Mouse (Mus musculus): ENCODE data around the gene Sap30l. TPM values are rescaled to one million over a fixed set of nuclear protein-coding genes. Genes with fewer than 3 reads are reported as not detected.

The Sap30l gene
- total and polyA plus RNA-seq, 3 experiments = 17.1 to 23.1 (median 20.8) TPM

- DNase-seq (ENCODE audit: extremely low read depth) = peak; percentile 18
- no peaks in the 10 kb centered on the region for H3K79me2 ChIP-seq (replicated peaks; ENCODE audit: control insufficient read depth, extremely low read depth, insufficient read depth, poor library complexity, severe bottlenecking)
- no peaks in the 10 kb centered on the region for H3K36me3 ChIP-seq (replicated peaks in 1 of 2; ENCODE audit: control insufficient read depth in 1 of 2, insufficient read depth in 1 of 2, low read length in 1 of 2)
- in situ Hi-C loops (cut with MboI; ENCODE audit: low pct_ligation_motif_present, low pct_unique_long_range_greater_than_20kb, low sequenced_read_pairs) = no loop called here
- peaks cover 0 to 4% of the 10 kb centered on the region in 2 experiments; a peak in 2 of 4 replicates for H3K4me1 ChIP-seq (ENCODE audit: control insufficient read depth in 1 of 2, insufficient read depth in 2 of 2)
- dilution Hi-C loops (cut with MboI; ENCODE audit: extremely low pct_ligation_motif_present, extremely low pct_unique_long_range_greater_than_20kb, low sequenced_read_pairs) = no loop called here
- H3K9ac ChIP-seq (ENCODE audit: insufficient read depth, low read depth) = no peak overlapping the region
- no peak overlapping the region for H3K4me2 ChIP-seq (ENCODE audit: insufficient read depth, low read depth, poor library complexity, severe bottlenecking)
- peaks cover 73% of the 10 kb centered on the region for H3K27me3 ChIP-seq (replicated peaks)
- peaks cover 11% of the 10 kb centered on the region for H3K9me3 ChIP-seq (replicated peaks; ENCODE audit: low read length)
- TF ChIP-seq POLR2AphosphoS2 (IDR thresholded peaks at IDR 0.05; ENCODE audit: low read depth, low read length) (no peak), SMC3 (IDR thresholded peaks at IDR 0.05; ENCODE audit: low read depth, low read length) (peak; percentile 10; the same call in 1 of the 2 replicates), CTCF (conservative IDR thresholded peaks at IDR 0.05 in 1 of 2, IDR thresholded peaks at IDR 0.05 in 1 of 2; ENCODE audit: low read depth in 2 of 2, low read length in 2 of 2) (peak; percentile 48 to 52)
- H3K4me3 ChIP-seq (replicated peaks in 1 of 3; ENCODE audit: low read depth in 2 of 3, low read length in 2 of 3, poor library complexity in 1 of 3) = no peak overlapping the region
- H3K27ac ChIP-seq (ENCODE audit: insufficient read depth, low read depth) = no peak overlapping the region
These were observed 37.3 kb upstream of the Sap30l start for GRCm38 (mm10) chr11:57764124-57764523.

- Histone ChIP-seq H3K27me3 (replicated peaks) (peaks cover 81% of the 10 kb centered on the region), H3K79me2 (replicated peaks; ENCODE audit: control insufficient read depth, extremely low read depth, insufficient read depth, poor library complexity, severe bottlenecking) (no peaks in the 10 kb centered on the region), H3K4me2 (ENCODE audit: insufficient read depth, low read depth, poor library complexity, severe bottlenecking) (no peak overlapping the region), H3K27ac (ENCODE audit: insufficient read depth, low read depth) (no peak overlapping the region), H3K36me3 (replicated peaks in 1 of 2; ENCODE audit: control insufficient read depth in 1 of 2, insufficient read depth in 1 of 2, low read length in 1 of 2) (no peaks in the 10 kb centered on the region), H3K4me3 (replicated peaks in 1 of 3; ENCODE audit: low read depth in 2 of 3, low read length in 2 of 3, poor library complexity in 1 of 3) (no peak overlapping the region), H3K9me3 (replicated peaks; ENCODE audit: low read length) (peaks cover 11% of the 10 kb centered on the region), H3K9ac (ENCODE audit: insufficient read depth, low read depth) (no peak overlapping the region), H3K4me1 (ENCODE audit: control insufficient read depth in 1 of 2, insufficient read depth in 2 of 2) (peaks cover 0 to 4% of the 10 kb centered on the region in 2 experiments; a peak in 2 of 4 replicates)
- in situ Hi-C loops (cut with MboI; ENCODE audit: low pct_ligation_motif_present, low pct_unique_long_range_greater_than_20kb, low sequenced_read_pairs) (no loop called here), dilution Hi-C loops (cut with MboI; ENCODE audit: extremely low pct_ligation_motif_present, extremely low pct_unique_long_range_greater_than_20kb, low sequenced_read_pairs) (no loop called here)
- no peak for DNase-seq (ENCODE audit: extremely low read depth)
- no peak for TF ChIP-seq ETS1 (conservative IDR thresholded peaks at IDR 0.05; ENCODE audit: low read depth, low read length)
- TF ChIP-seq ZMIZ1 (IDR thresholded peaks at IDR 0.05; ENCODE audit: low read depth, low read length) = no peak
- TF ChIP-seq GABPA (IDR thresholded peaks at IDR 0.05; ENCODE audit: insufficient replicate concordance, low read depth, low read length) = no peak
- TF ChIP-seq TCF12 (IDR thresholded peaks at IDR 0.05; ENCODE audit: low read depth, low read length) = no peak
- TF ChIP-seq ZNF384 (IDR thresholded peaks at IDR 0.05; ENCODE audit: low read depth, low read length) = no peak
- no peak for TF ChIP-seq MYC (IDR thresholded peaks at IDR 0.05; ENCODE audit: low read depth, low read length)
- TF ChIP-seq MAX (IDR thresholded peaks at IDR 0.05; ENCODE audit: low read length) = no peak
- no peak for TF ChIP-seq POLR2A (IDR thresholded peaks at IDR 0.05; ENCODE audit: low read depth, low read length)
- no peak for TF ChIP-seq TBP (conservative IDR thresholded peaks at IDR 0.05; ENCODE audit: low read depth, low read length)
- TF ChIP-seq NRF1 (IDR thresholded peaks at IDR 0.05; ENCODE audit: low read depth, low read length) = no peak
- no peak for TF ChIP-seq NELFE (IDR thresholded peaks at IDR 0.05; ENCODE audit: low read depth, low read length)
These were observed 34.8 kb upstream of the Sap30l start for GRCm38 (mm10) chr11:57766617-57767016.

GRCm38 (mm10) chr11:57767171-57767570, 34.3 kb upstream of the Sap30l start:
- TF ChIP-seq UBTF (IDR thresholded peaks at IDR 0.05; ENCODE audit: low read depth, low read length) (no peak), SIN3A (IDR thresholded peaks at IDR 0.05; ENCODE audit: low read length) (no peak), CHD1 (IDR thresholded peaks at IDR 0.05; ENCODE audit: low read depth, low read length) (no peak), E2F4 (IDR thresholded peaks at IDR 0.05; ENCODE audit: insufficient replicate concordance, low read depth, low read length) (no peak), TCF12 (IDR thresholded peaks at IDR 0.05; ENCODE audit: low read depth, low read length) (no peak), CHD2 (IDR thresholded peaks at IDR 0.05; ENCODE audit: low read length) (no peak), TBP (conservative IDR thresholded peaks at IDR 0.05; ENCODE audit: low read depth, low read length) (no peak), MAX (IDR thresholded peaks at IDR 0.05; ENCODE audit: low read length) (no peak), CTCF (conservative IDR thresholded peaks at IDR 0.05 in 1 of 2, IDR thresholded peaks at IDR 0.05 in 1 of 2; ENCODE audit: low read depth in 2 of 2, low read length in 2 of 2) (no peak), PAX5 (IDR thresholded peaks at IDR 0.05; ENCODE audit: low read length) (no peak), MXI1 (IDR thresholded peaks at IDR 0.05; ENCODE audit: low read depth, low read length) (no peak), ZMIZ1 (IDR thresholded peaks at IDR 0.05; ENCODE audit: low read depth, low read length) (no peak), KAT2A (IDR thresholded peaks at IDR 0.05; ENCODE audit: insufficient replicate concordance, low read length) (no peak)
- peaks cover 9% of the 10 kb centered on the region for H3K9me3 ChIP-seq (replicated peaks; ENCODE audit: low read length)
- in situ Hi-C loops (cut with MboI; ENCODE audit: low pct_ligation_motif_present, low pct_unique_long_range_greater_than_20kb, low sequenced_read_pairs) (no loop called here), dilution Hi-C loops (cut with MboI; ENCODE audit: extremely low pct_ligation_motif_present, extremely low pct_unique_long_range_greater_than_20kb, low sequenced_read_pairs) (no loop called here)
- H3K27ac ChIP-seq (ENCODE audit: insufficient read depth, low read depth) = no peak overlapping the region
- no peak overlapping the region for H3K9ac ChIP-seq (ENCODE audit: insufficient read depth, low read depth)
- H3K27me3 ChIP-seq (replicated peaks) = peaks cover 86% of the 10 kb centered on the region
- no peak overlapping the region for H3K4me2 ChIP-seq (ENCODE audit: insufficient read depth, low read depth, poor library complexity, severe bottlenecking)
- no peak for DNase-seq (ENCODE audit: extremely low read depth)
- H3K36me3 ChIP-seq (replicated peaks in 1 of 2; ENCODE audit: control insufficient read depth in 1 of 2, insufficient read depth in 1 of 2, low read length in 1 of 2) = no peaks in the 10 kb centered on the region
- H3K79me2 ChIP-seq (replicated peaks; ENCODE audit: control insufficient read depth, extremely low read depth, insufficient read depth, poor library complexity, severe bottlenecking) = no peaks in the 10 kb centered on the region
- H3K4me1 ChIP-seq (ENCODE audit: control insufficient read depth in 1 of 2, insufficient read depth in 2 of 2) = peaks cover 0 to 4% of the 10 kb centered on the region in 2 experiments; a peak in 2 of 4 replicates
- no peak overlapping the region for H3K4me3 ChIP-seq (replicated peaks in 1 of 3; ENCODE audit: low read depth in 2 of 3, low read length in 2 of 3, poor library complexity in 1 of 3)

All from CH12.LX (cell line).